Comparison of ENCODE assay signal across 24 mouse cellular contexts in the genomic region with DNA sequence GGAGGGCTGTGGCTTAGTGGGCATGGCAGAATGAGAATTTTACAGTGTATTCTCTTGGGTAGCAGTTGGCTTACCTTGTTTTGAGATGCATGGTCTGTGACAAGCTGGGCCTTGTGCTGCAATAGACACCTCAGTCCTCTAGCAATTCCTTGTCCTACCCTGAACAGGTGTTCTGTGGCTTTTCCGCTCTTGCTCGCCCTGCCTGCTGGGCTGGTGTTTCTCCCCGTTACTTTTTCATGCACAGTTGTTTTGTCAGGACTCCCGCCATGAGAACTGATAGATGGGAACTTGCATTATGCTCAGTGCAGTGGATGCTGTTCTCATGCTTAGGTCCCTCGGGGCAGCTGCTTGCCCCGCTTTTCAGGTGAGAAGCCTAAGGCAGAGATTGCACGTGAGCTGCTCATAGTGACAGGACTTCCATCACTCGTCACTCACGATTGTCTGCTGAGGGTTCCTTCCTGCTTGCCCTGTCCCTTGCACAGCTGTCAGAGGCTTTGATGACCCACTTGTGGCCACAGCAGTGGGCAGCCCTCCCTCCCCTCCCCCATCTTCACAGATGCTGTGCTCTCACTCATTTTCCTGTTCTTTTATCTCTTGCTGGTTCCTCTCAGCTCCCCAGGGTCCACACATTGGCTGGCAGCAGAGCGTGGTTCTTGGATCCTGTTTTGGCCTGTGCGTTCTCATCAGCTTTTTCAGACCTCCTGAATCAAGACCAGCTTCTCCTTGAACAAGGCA. TPM values are rescaled to one million over a fixed set of nuclear protein-coding genes. Genes with fewer than 3 reads are reported as not detected.
DNase-seq lines count a peak whose midpoint lies in the region; ATAC-seq and TF ChIP-seq lines count a peak whose summit lies in the region.
"Had no signal": no experiment of that assay in that cellular context is flagged by ENCODE, and none has a peak within 500 bp of the region (broad histone marks: within the 10 kb centered on the region; RNA-seq: fewer than 3 reads in every experiment).

No protein-coding gene starts in this region.

- no peak overlapping the region for H3K27ac ChIP-seq in hindbrain, embryonic 11.5 days (ENCODE audit: low read depth, low read length)
- no peak overlapping the region for H3K27ac ChIP-seq in hindbrain, postnatal 0 days
- H3K27ac ChIP-seq in brown adipose tissue, adult 24 weeks (replicated peaks; ENCODE audit: low read depth, low read length): 0 out of 2 replicates have a peak overlapping the region, but pooled peaks have one; percentile 45
- H3K27ac ChIP-seq in limb, embryonic 10.5 days: no peak overlapping the region
- H3K27ac ChIP-seq in embryonic facial prominence, embryonic 10.5 days (replicated peaks): no peak overlapping the region
- H3K27ac ChIP-seq in midbrain, postnatal 0 days (ENCODE audit: low read depth, low read length): no peak overlapping the region
- H3K27ac ChIP-seq: forebrain, embryonic 10.5 days; hindbrain, embryonic 13.5 days; kidney, embryonic 15.5 days; liver, embryonic 15.5 days; midbrain, embryonic 13.5 days; neural tube, embryonic 15.5 days; stomach, embryonic 15.5 days had no signal

- peak; percentile 20 for DNase-seq in hindbrain, embryonic 11.5 days (ENCODE audit: low spot score)
- DNase-seq in hindbrain, postnatal 0 days (ENCODE audit: low spot score): no peak
- peak; percentile 28 to 47 for DNase-seq in B cell, adult 2 months
- peak; percentile 47 for DNase-seq in thymus, postnatal 0 days (ENCODE audit: low spot score)
- no peak for DNase-seq in limb, embryonic 10.5 days (ENCODE audit: low spot score)
- DNase-seq in embryonic facial prominence, embryonic 10.5 days (ENCODE audit: low spot score): no peak
- no peak for DNase-seq in midbrain, postnatal 0 days (ENCODE audit: low spot score)
- DNase-seq: adrenal gland, postnatal 10 days; cerebellum, adult 11 months; cerebellum, postnatal 25 days; embryo, embryonic 11 days had no signal

- no peaks in the 10 kb centered on the region for H3K27me3 ChIP-seq in hindbrain, embryonic 11.5 days (ENCODE audit: control insufficient read depth, insufficient read depth, low read length)
- no peaks in the 10 kb centered on the region for H3K27me3 ChIP-seq in hindbrain, postnatal 0 days (ENCODE audit: insufficient read depth, low read length)
- H3K27me3 ChIP-seq in limb, embryonic 10.5 days (ENCODE audit: low read depth, poor library complexity, severe bottlenecking): no peaks in the 10 kb centered on the region
- no peaks in the 10 kb centered on the region for H3K27me3 ChIP-seq in embryonic facial prominence, embryonic 10.5 days (replicated peaks; ENCODE audit: low read depth, poor library complexity, severe bottlenecking)
- no peaks in the 10 kb centered on the region for H3K27me3 ChIP-seq in midbrain, postnatal 0 days (ENCODE audit: insufficient read depth, low read length)
- H3K27me3 ChIP-seq: hindbrain, embryonic 13.5 days; kidney, embryonic 15.5 days; liver, embryonic 15.5 days; midbrain, embryonic 13.5 days; neural tube, embryonic 15.5 days; stomach, embryonic 15.5 days had no signal

- no peak overlapping the region for H3K4me2 ChIP-seq in hindbrain, embryonic 11.5 days (replicated peaks; ENCODE audit: low read depth, low read length)
- H3K4me2 ChIP-seq in hindbrain, postnatal 0 days (ENCODE audit: low read depth, low read length): no peak overlapping the region
- no peak overlapping the region for H3K4me2 ChIP-seq in midbrain, postnatal 0 days (ENCODE audit: low read depth, low read length, poor library complexity, severe bottlenecking)
- H3K4me2 ChIP-seq: hindbrain, embryonic 13.5 days; kidney, embryonic 15.5 days; liver, embryonic 15.5 days; midbrain, embryonic 13.5 days; neural tube, embryonic 15.5 days; stomach, embryonic 15.5 days had no signal

- H3K4me3 ChIP-seq in hindbrain, embryonic 11.5 days (ENCODE audit: low read depth, low read length): no peak overlapping the region
- H3K4me3 ChIP-seq in hindbrain, postnatal 0 days (ENCODE audit: low read length): no peak overlapping the region
- H3K4me3 ChIP-seq in brown adipose tissue, adult 24 weeks (ENCODE audit: insufficient read depth, low read depth, low read length): no peak overlapping the region
- H3K4me3 ChIP-seq in limb, embryonic 10.5 days: no peak overlapping the region
- H3K4me3 ChIP-seq in embryonic facial prominence, embryonic 10.5 days: no peak overlapping the region
- H3K4me3 ChIP-seq in midbrain, postnatal 0 days (ENCODE audit: low read depth, low read length): no peak overlapping the region
- H3K4me3 ChIP-seq: forebrain, embryonic 10.5 days; hindbrain, embryonic 13.5 days; kidney, embryonic 15.5 days; liver, embryonic 15.5 days; midbrain, embryonic 13.5 days; myocyte; neural tube, embryonic 15.5 days; stomach, embryonic 15.5 days had no signal

- 70% methylated on average over 11 of the region's 11 CpGs for WGBS in hindbrain, embryonic 11.5 days
- 66% methylated on average over 11 of the region's 11 CpGs for WGBS in hindbrain, postnatal 0 days
- 71% methylated on average over 11 of the region's 11 CpGs for WGBS in limb, embryonic 10.5 days
- 72% methylated on average over 11 of the region's 11 CpGs for WGBS in embryonic facial prominence, embryonic 10.5 days
- WGBS in midbrain, postnatal 0 days: 65% methylated on average over 11 of the region's 11 CpGs

- TF ChIP-seq CTCF in hindbrain, postnatal 0 days (IDR thresholded peaks at IDR 0.05; ENCODE audit: low read depth): no peak
- no peak for TF ChIP-seq CTCF in midbrain, postnatal 0 days (IDR thresholded peaks at IDR 0.05)

- 0 out of 2 replicates have a peak, but pooled peaks cover 2% of the 10 kb centered on the region for H3K4me1 ChIP-seq in hindbrain, embryonic 11.5 days (replicated peaks; ENCODE audit: control insufficient read depth, insufficient read depth, low read length)
- H3K4me1 ChIP-seq in hindbrain, postnatal 0 days (ENCODE audit: insufficient read depth, low read length): 0 out of 2 replicates have a peak, but pooled peaks cover 5% of the 10 kb centered on the region
- H3K4me1 ChIP-seq in brown adipose tissue, adult 24 weeks (ENCODE audit: control insufficient read depth, insufficient read depth, insufficient read length, low read length): peaks cover 34% of the 10 kb centered on the region
- H3K4me1 ChIP-seq in limb, embryonic 10.5 days: peaks cover 44% of the 10 kb centered on the region
- H3K4me1 ChIP-seq in embryonic facial prominence, embryonic 10.5 days: peaks cover 41% of the 10 kb centered on the region
- no peaks in the 10 kb centered on the region for H3K4me1 ChIP-seq in midbrain, postnatal 0 days (ENCODE audit: insufficient read depth, low read length)

- H3K9ac ChIP-seq in hindbrain, embryonic 11.5 days (ENCODE audit: low read depth, low read length): no peak overlapping the region
- H3K9ac ChIP-seq in hindbrain, postnatal 0 days (replicated peaks; ENCODE audit: low read length): no peak overlapping the region
- H3K9ac ChIP-seq in midbrain, postnatal 0 days (replicated peaks; ENCODE audit: low read length, poor library complexity, severe bottlenecking): no peak overlapping the region
- H3K9ac ChIP-seq: hindbrain, embryonic 13.5 days; kidney, embryonic 15.5 days; liver, embryonic 15.5 days; midbrain, embryonic 13.5 days; neural tube, embryonic 15.5 days; stomach, embryonic 15.5 days had no signal

- no peaks in the 10 kb centered on the region for H3K36me3 ChIP-seq in hindbrain, embryonic 11.5 days (ENCODE audit: control insufficient read depth, insufficient read depth, low read length)
- H3K36me3 ChIP-seq in hindbrain, postnatal 0 days (ENCODE audit: insufficient read depth, low read length): no peaks in the 10 kb centered on the region
- H3K36me3 ChIP-seq in limb, embryonic 10.5 days: no peaks in the 10 kb centered on the region
- H3K36me3 ChIP-seq in embryonic facial prominence, embryonic 10.5 days (replicated peaks): 0 out of 2 replicates have a peak, but pooled peaks cover 5% of the 10 kb centered on the region
- H3K36me3 ChIP-seq in midbrain, postnatal 0 days (ENCODE audit: insufficient read depth, low read length): no peaks in the 10 kb centered on the region
- H3K36me3 ChIP-seq: G1E; hindbrain, embryonic 13.5 days; kidney, embryonic 15.5 days; midbrain, embryonic 13.5 days; neural tube, embryonic 15.5 days; stomach, embryonic 15.5 days had no signal

- no peak; the same call in 1 of the 2 replicates for ATAC-seq in hindbrain, embryonic 11.5 days (ENCODE audit: low FRiP score)
- no peak for ATAC-seq in hindbrain, postnatal 0 days
- no peak for ATAC-seq in midbrain, postnatal 0 days (ENCODE audit: low FRiP score)
- ATAC-seq: activated CD4-positive, CD25-positive, alpha-beta regulatory T cell, adult 4 months; intestine, postnatal 0 days; lung, postnatal 0 days; midbrain, embryonic 13.5 days had no signal

- no peaks in the 10 kb centered on the region for H3K9me3 ChIP-seq in hindbrain, embryonic 11.5 days (ENCODE audit: control insufficient read depth, low read length)
- H3K9me3 ChIP-seq in hindbrain, postnatal 0 days (ENCODE audit: low read length): no peaks in the 10 kb centered on the region
- H3K9me3 ChIP-seq in limb, embryonic 10.5 days (replicated peaks): no peaks in the 10 kb centered on the region
- H3K9me3 ChIP-seq in embryonic facial prominence, embryonic 10.5 days: no peaks in the 10 kb centered on the region
- no peaks in the 10 kb centered on the region for H3K9me3 ChIP-seq in midbrain, postnatal 0 days (ENCODE audit: low read length)
- H3K9me3 ChIP-seq: forebrain, embryonic 10.5 days; G1E; hindbrain, embryonic 13.5 days; kidney, embryonic 15.5 days; liver, embryonic 15.5 days; midbrain, embryonic 13.5 days; neural tube, embryonic 15.5 days; stomach, embryonic 15.5 days had no signal

RNA-seq across cellular contexts. Expression of a gene that starts 40.3 kb away (rescaled TPM):
- 2.0 and 2.8 TPM in 2 replicates for polyA plus RNA-seq in hindbrain, embryonic 11.5 days (2014; fragmentation: Nextera tagmentation; extraction: Ambion mirVana)
- total RNA-seq in hindbrain, postnatal 0 days (2014; rRNA removed): 3.6 and 6.1 TPM in 2 replicates
- polyA plus RNA-seq in hindbrain, postnatal 0 days (2015; fragmentation: Nextera tagmentation; extraction: Ambion mirVana): 0.60 and 1.3 TPM in 2 replicates
- polyA plus RNA-seq in brown adipose tissue, adult 24 weeks (2012; ENCODE audit: insufficient read depth, insufficient read length, missing spikeins): 14.5 and 22.4 TPM in 2 replicates
- 2.3 and 2.4 TPM in 2 replicates for polyA plus RNA-seq in thymus, postnatal 0 days (2015; fragmentation: Nextera tagmentation; extraction: Ambion mirVana)
- polyA plus RNA-seq in limb, embryonic 10.5 days (2016; fragmentation: Nextera tagmentation; extraction: Ambion mirVana): 2.4 and 2.7 TPM in 2 replicates
- 2.5 and 2.6 TPM in 2 replicates for polyA plus RNA-seq in embryonic facial prominence, embryonic 10.5 days (2016; fragmentation: Nextera tagmentation; extraction: Ambion mirVana)
- total RNA-seq in midbrain, postnatal 0 days (2014; rRNA removed): 3.5 and 5.0 TPM in 2 replicates
- 0.38 and 0.42 TPM in 2 replicates for polyA plus RNA-seq in midbrain, postnatal 0 days (2015; fragmentation: Nextera tagmentation; extraction: Ambion mirVana)
- polyA plus RNA-seq: G1E had no signal

Comparison
In these comparisons a context has a peak if more than half of its experiments do, and no peak if none do; other contexts are left out.
1. DNase-seq: peak in hindbrain, embryonic 11.5 days (single experiment), B cell, adult 2 months (2 of 2) and thymus, postnatal 0 days (single experiment); none in hindbrain, postnatal 0 days (single experiment), limb, embryonic 10.5 days (single experiment), embryonic facial prominence, embryonic 10.5 days (single experiment) and midbrain, postnatal 0 days (single experiment).